Mouse (Mus musculus): Measurements from ENCODE around the gene Cfap61.
A peak's percentile ranks its signal among the peaks of the same experiment; 100 is the strongest.

The Cfap61 gene

DNA sequence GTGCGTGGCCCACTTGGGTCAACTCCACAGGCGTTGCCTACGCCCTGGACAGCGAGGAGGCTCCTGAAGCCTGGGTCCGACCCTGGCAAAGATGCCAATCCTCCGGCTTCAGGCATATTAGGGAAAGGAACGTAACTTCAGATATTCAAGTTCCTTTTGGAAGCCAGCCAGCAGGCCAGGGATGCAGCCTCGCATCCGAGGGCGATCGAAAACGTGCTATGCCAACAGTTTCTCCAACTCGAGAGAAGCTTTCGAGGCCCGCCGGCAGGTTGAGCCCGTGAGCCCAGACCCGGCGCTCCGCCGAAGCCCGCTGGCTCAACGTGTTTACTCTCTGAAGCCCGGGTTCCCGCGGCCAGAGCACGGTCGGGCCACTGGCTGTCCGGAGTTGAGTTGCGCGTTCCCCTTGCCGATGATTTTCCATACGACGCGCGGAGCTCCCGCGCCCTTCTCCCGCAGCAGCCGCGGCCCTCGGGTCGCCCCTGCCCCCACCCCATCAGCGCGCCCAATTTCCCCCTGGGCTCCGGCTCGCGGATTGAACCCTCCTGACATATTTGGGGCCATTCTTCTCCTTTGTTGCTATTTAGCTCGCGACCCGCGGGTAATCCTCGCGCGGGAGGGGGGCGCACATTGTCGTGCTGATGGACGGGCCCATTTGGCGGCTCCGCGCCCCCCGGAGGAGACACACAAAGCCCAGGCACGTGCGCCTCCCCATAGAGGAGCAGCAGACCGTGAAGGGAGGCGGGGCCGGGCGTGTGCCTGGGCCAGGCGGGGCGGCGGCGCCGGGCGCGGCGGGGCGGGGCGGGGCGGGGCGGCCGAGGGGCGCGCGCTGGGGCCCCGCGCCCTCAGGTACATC, 286.7 kb downstream of the Cfap61 start, which contains the start of gene Insm1:
Insm1 (plus strand) TSS at position 846 of the 853 bp plus-strand sequence.
- DNase-seq (ENCODE audit: low spot score) = no peak

GRCm38 (mm10) chr2:146221929-146222278, 287.3 kb downstream of the Cfap61 start:
- no peak for DNase-seq (ENCODE audit: low spot score)

- DNase-seq (ENCODE audit: low spot score) = no peak
Observed at GRCm38 (mm10) chr2:146222279-146223175, 287.9 kb downstream of the Cfap61 start.

- DNase-seq (ENCODE audit: low spot score) = no peak
Observed at GRCm38 (mm10) chr2:146223176-146223905, 288.8 kb downstream of the Cfap61 start.

GRCm38 (mm10) chr2:146224141-146224540, 289.6 kb downstream of the Cfap61 start:
- DNase-seq (ENCODE audit: low spot score) = no peak

GRCm38 (mm10) chr2:146225818-146226217, 291.2 kb downstream of the Cfap61 start:
- no peak for DNase-seq (ENCODE audit: low spot score)

DNA sequence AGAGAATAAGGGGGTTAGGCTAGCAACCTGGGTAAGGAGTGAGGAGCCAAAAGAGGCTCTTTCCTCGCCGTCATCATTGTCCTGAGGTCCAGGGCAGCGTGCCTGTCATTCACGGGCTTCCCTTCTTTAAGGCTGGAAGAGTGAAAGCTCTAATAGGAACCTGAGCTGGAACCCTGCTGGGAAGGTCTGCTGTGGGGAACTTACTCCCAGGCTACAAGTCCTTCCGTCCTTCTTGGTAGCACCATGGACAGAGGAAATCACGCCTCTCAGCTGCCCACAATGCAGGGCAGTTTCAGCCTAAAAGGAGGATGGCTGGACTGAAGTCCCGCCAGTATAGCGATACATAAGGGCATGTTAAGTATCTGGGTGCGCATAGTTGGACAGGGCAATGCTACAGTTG, 291.9 kb downstream of the Cfap61 start:
- peak; percentile 52 for DNase-seq (ENCODE audit: low spot score)

GRCm38 (mm10) chr2:146227646-146228045, 293.1 kb downstream of the Cfap61 start:
- DNase-seq (ENCODE audit: low spot score) = no peak

- DNase-seq (ENCODE audit: low spot score) = no peak
Observed at GRCm38 (mm10) chr2:146228435-146228834, 293.9 kb downstream of the Cfap61 start.

DNA sequence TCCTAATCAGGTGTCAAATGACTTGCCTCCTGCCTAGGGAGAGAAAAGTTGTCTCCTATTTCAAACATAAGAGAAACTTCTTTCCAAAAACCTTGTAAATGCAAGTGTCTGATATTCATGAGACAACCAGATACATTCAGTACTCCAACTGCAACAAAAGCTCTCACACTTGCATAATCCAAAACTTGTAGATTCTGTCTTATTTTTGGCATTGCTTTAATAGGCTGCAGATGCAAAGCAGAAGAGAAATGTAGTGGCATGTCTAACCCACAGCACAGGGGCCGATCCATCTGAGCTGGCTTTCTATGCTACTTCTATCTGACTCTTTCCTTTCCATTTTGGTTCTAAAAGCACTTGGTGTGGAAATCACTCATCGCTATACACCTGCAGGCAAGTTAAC, 296.9 kb downstream of the Cfap61 start:
- DNase-seq (ENCODE audit: low spot score) = no peak

- no peak for DNase-seq (ENCODE audit: low spot score)
Observed at GRCm38 (mm10) chr2:146239196-146239747, 304.7 kb downstream of the Cfap61 start.

- DNase-seq (ENCODE audit: low spot score) = no peak
Observed at GRCm38 (mm10) chr2:146244049-146244448, 309.5 kb downstream of the Cfap61 start.

DNA sequence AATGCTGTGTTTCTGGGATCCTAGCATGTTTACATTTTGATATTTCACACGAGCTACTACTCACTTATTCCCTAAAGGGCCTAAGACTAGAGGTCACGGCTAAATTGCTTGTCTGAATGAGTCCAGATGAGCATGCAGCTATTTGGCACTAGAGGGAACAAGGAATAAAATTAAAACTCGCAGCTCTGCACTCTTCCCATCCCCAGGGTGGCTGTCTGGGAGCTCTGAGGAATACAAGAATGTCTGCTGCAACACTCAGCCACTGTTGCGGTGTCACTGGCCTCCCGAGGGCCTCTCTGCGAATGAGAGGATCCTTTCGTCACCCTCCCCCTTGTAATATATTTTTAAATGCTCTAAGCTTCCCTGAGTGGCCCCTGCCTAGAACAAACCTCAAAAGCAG, 310.8 kb downstream of the Cfap61 start:
- DNase-seq (ENCODE audit: low spot score) = no peak

DNA sequence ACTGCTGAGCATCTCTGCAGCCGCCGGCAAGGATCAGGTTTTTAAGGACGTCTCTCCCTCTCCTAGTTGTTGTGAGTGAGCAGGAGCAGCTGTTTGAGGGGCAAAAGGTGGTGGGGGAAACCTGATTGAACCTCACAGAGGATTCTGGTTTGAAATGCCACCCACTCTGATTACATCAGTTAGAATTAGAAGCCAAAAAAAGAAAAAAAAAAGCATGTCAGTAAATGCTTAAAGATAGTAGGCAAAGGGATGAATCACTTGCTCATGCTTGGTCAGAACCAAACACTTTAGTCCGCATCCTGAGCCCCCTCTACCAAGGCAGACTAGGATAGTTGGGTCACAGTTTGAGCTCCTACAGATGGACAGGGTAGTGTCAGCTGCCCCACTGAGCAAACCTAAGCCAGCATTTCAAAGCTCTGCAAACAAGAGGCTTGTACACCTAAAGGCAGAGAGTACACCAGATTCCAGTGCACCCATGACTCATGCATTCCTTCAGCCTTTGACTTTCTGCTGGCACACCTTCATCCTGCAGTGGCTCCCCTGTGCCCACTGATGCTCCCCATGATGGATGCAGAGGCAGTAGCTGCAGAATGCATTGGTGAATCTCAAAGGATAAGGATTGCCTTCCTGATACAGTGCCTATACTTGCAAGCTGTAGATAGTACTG, 312.0 kb downstream of the Cfap61 start:
- no peak for DNase-seq (ENCODE audit: low spot score)

DNA sequence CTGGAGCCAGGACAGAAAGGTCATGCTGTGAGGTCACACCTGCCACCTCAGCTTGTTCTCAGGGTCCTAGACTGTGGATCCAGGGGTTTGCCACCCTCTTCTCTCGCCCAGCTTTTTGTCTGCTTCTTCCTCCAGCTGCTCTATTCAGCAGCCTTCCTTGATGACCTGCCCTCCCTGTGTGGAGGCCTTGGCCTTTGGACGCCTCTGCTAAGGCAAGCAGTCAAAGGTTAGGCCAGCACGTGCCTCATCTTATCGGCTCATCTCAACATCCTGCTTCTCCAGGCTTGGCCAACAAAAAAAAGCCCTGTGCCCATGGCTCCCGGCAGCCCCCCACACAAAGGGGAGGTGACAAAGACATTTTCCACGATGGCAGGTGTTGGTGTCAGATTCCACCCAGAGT, 313.0 kb downstream of the Cfap61 start:
- DNase-seq (ENCODE audit: low spot score) = no peak

GRCm38 (mm10) chr2:146249033-146249432, 314.4 kb downstream of the Cfap61 start:
- DNase-seq (ENCODE audit: low spot score) = no peak

DNA sequence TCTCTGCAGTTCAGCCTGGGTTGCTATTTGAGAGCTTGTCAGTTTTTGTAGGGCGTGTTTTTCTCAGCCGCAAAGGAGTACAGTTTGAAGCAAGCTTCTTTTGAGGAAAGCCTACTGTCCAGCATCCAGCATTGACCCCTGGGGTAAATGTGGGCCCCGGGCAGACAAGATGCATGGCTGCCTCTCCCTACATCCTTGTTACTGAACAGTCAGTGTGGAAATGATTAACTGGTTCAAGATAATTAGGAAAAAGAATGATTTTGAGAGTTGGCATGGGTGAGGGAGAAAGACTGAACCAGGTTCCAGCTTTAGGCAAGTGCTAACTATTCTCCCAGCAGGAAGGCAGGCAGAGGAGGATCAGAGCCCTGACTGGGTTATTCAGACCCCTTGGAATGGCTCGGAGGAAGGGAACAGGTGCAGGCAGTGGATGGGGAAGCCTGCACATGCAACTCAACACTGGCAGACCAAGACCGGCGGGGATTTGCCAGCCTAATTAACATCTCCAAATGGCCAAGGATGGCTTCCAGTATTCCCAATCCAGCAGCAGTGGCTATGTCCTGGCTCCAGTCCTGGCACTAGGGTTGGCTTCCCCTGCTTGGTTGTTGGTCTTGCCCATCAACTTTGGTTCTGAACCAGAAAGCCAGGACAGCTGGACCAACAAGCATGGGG, 315.8 kb downstream of the Cfap61 start:
- no peak for DNase-seq (ENCODE audit: low spot score)

DNA sequence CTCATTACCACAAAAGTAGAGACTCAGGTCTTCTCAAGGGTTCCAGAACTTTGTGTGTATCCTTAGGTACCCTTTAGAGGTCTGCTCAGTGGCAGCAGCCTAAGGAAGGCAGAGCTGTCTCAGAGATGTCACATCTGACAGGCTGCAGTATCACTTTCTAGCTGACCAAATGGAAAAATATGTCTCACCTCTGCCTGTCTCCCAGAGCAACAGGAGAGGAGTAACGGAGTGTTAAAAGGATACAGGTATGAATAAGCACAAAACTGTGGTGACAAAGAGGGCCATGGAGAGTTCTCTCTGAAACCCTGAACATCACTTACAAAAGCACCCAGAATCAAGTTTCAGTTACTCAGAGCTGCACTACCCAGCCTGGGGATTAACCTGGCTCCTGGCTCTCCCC, 319.8 kb downstream of the Cfap61 start:
- DNase-seq (ENCODE audit: low spot score) = no peak

- no peak for DNase-seq (ENCODE audit: low spot score)
Observed at GRCm38 (mm10) chr2:146255636-146256035, 321.1 kb downstream of the Cfap61 start.

GRCm38 (mm10) chr2:146256321-146256875, 321.8 kb downstream of the Cfap61 start:
- no peak for DNase-seq (ENCODE audit: low spot score)

- no peak for DNase-seq (ENCODE audit: low spot score)
Observed at GRCm38 (mm10) chr2:146257037-146257436, 322.5 kb downstream of the Cfap61 start.

Measured in ovary, postnatal 14 days (tissue).